Mouse (Mus musculus): ENCODE results near the gene Zmynd8. TPM values are rescaled to one million over a fixed set of nuclear protein-coding genes. Genes with fewer than 3 reads are reported as not detected.

Gene Zmynd8
- polyA plus RNA-seq, 1 experiment, result 29.0 TPM

DNA sequence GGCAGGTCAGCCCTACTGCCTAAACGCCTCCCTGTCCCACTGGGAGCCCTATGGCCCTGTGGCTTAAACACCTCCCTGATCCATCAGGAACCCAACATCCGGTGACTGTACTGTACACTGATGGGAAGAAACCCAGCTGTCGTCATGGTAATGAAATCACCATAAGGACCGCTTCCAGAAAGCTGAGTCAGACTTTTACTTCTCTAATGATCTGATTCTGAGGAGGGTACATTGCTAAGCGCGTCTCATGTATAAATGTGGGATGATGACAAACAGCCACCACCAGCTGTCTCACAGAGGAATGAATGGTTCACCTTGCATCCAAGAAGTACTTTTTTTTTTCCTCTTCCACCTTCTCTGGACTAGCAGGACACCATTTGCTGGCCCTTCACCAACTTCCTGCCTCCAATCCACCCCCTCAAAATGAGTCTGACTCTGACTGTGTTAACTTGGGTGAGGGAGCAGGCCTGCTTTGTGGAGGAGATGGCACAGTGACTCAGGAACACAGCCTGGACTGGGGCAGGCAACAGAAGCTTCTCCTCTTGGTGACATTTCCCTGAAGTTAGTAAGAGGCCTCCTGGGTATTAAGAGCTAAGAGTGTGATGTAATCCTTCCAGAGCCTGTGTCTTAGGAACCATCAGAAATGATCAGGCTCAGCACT lies 43.0 kb downstream of the Zmynd8 start:
- peak; percentile 66 for DNase-seq
- no peaks in the 10 kb centered on the region for H3K27me3 ChIP-seq (replicated peaks; ENCODE audit: control insufficient read depth, insufficient read depth, low read length)
- no peak overlapping the region for H3K4me3 ChIP-seq (ENCODE audit: insufficient read depth, low read depth, low read length)
- 50% methylated on average over 6 of the region's 6 CpGs for WGBS
- H3K4me1 ChIP-seq (ENCODE audit: control insufficient read depth, insufficient read depth, low read length), result peaks cover 49% of the 10 kb centered on the region
- no peaks in the 10 kb centered on the region; the same call in 1 of the 2 replicates for H3K36me3 ChIP-seq (ENCODE audit: control insufficient read depth, insufficient read depth, low read length)
- no peak for TF ChIP-seq POLR2A (IDR thresholded peaks at IDR 0.05; ENCODE audit: low read depth, low read length)
- no peak for TF ChIP-seq CTCF (conservative IDR thresholded peaks at IDR 0.05; ENCODE audit: insufficient read depth, insufficient read length, low read depth, low read length)
- H3K27ac ChIP-seq (ENCODE audit: insufficient read depth, low read depth, low read length), result peak overlapping the region; percentile 99

DNA sequence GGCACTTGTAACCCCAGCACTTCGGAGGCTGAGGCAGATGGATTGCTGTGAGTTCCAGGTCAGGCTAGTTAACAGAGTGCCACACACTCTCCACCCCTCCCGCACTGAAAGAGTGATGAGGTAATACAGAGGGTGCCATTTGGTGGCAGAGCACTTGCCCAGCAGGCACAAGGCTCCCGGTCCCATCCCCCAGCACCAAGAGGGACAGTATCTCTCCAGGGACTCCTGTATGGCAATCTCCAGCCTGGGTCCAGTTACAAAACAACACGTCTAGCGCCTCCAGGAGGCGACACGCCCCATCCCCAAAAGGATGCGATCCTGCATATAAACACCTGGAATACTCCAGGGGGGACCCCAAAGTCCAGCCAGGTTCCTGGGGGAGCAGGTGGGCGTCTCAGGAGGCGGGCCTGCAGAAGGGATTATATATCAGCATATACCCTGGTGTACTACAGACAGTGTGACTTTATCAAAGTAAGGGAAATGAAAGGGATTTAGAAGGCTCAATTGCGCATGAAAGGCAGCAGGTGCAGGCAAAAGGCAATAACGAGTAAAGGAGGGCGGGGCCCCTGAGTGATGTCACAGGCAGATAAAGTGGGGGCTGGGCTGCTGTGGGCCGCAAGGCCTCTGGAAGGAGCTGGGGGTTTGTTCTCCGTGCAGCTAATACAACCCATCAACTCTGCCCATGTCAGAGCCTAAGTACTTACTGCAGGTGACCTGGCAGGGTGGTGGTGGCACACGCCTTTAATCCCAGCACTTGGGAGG lies 44.4 kb downstream of the Zmynd8 start:
- H3K36me3 ChIP-seq (ENCODE audit: control insufficient read depth, insufficient read depth, low read length), result no peaks in the 10 kb centered on the region; the same call in 1 of the 2 replicates
- H3K27ac ChIP-seq (ENCODE audit: insufficient read depth, low read depth, low read length), result no peak overlapping the region
- H3K27me3 ChIP-seq (replicated peaks; ENCODE audit: control insufficient read depth, insufficient read depth, low read length), result no peaks in the 10 kb centered on the region
- 64% methylated on average over 16 of the region's 16 CpGs for WGBS
- H3K4me1 ChIP-seq (ENCODE audit: control insufficient read depth, insufficient read depth, low read length), result peaks cover 47% of the 10 kb centered on the region
- no peak for DNase-seq
- no peak overlapping the region for H3K4me3 ChIP-seq (ENCODE audit: insufficient read depth, low read depth, low read length)
- no peak for TF ChIP-seq POLR2A (IDR thresholded peaks at IDR 0.05; ENCODE audit: low read depth, low read length)
- TF ChIP-seq CTCF (conservative IDR thresholded peaks at IDR 0.05; ENCODE audit: insufficient read depth, insufficient read length, low read depth, low read length), result no peak

DNA sequence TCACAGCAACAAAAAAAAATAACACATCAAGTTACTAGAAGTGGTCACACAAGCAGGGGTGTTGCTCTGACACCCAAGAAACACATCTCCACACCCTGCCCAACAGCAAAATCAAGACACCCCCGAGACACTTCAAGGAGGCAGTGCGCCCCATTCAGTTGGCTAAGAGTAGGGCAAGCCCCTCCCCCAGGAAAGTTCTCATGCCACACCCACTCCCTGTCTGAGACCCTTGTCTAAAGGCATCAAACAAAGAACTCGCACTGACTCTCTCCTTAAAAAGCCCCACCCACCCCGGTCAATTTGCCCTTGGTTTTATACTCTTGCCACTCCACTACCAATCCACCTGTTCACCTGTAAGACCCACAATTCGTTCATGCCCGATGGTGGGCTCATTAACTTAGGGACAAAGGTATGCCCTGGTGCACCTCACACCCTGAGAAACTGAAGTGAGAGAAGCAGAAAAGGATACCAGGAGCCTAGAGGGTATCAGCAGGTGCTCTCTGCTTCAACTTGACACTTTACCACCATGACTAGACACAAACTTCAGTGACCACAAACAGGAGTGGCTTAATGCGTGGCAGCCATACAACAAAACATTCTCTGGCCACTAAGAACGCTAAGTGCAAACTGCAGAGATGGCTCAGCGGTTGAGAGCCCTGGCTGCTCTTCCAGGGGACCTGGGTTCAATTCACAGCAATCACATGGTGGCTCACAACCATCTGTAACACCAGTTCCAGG lies 45.8 kb downstream of the Zmynd8 start:
- peaks cover 39% of the 10 kb centered on the region for H3K4me1 ChIP-seq (ENCODE audit: control insufficient read depth, insufficient read depth, low read length)
- peak overlapping the region; percentile 45 for H3K27ac ChIP-seq (ENCODE audit: insufficient read depth, low read depth, low read length)
- DNase-seq, result no peak
- no peaks in the 10 kb centered on the region for H3K27me3 ChIP-seq (replicated peaks; ENCODE audit: control insufficient read depth, insufficient read depth, low read length)
- H3K4me3 ChIP-seq (ENCODE audit: insufficient read depth, low read depth, low read length), result no peak overlapping the region
- TF ChIP-seq CTCF (conservative IDR thresholded peaks at IDR 0.05; ENCODE audit: insufficient read depth, insufficient read length, low read depth, low read length), result no peak
- no peak for TF ChIP-seq POLR2A (IDR thresholded peaks at IDR 0.05; ENCODE audit: low read depth, low read length)
- no peaks in the 10 kb centered on the region; the same call in 1 of the 2 replicates for H3K36me3 ChIP-seq (ENCODE audit: control insufficient read depth, insufficient read depth, low read length)
- 78% methylated on average over 9 of the region's 9 CpGs for WGBS

DNA sequence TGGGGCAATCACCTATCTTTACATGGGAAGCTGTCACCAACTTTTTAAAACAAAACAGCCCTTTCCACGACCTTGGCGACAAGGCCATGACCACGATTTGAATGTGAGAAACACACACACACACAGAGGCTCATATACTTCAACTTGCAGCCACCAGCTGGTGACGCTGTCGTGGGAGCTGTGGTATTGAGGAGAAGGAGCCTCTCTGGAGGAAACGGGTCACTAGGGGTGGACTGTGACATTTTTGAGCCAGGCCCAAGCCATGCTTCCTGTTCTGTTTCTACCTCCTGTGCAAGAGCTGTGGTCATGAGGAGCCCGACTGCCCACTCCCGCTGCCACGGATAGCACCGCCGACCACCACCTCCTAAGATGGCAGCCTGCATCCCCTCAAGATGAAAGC lies 46.4 kb downstream of the Zmynd8 start:
- TF ChIP-seq POLR2A (IDR thresholded peaks at IDR 0.05; ENCODE audit: low read depth, low read length) (no peak), CTCF (conservative IDR thresholded peaks at IDR 0.05; ENCODE audit: insufficient read depth, insufficient read length, low read depth, low read length) (peak; percentile 37)

DNA sequence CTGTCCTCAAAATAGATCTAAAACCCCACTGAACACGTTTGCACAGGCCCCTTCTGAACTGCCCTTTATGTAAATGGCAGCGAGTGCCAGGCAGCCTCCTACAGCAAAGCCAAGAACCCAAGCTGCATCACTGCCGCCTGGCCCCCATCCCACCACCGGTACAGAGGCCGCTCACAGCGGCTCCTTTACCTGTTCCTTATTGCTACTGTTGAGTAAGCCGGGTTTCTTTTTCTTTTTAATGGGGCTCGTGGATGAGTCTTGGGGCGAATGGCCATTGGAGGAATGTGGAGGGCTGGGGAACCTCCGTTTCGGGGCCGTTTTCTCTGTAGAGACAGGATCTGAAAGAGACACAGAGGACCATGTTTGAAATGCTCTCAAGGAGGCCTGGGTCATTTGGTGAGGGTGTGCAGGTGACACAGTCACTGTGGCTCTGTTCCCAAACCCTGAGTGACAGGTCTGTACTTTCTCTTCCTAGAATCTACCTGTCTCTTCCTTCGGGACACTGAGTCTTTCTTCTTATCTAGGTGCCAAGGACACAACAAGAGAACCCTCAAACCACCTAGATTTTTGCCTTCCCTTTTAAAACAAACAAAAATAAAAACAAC lies 46.9 kb downstream of the Zmynd8 start:
- no peak for DNase-seq
- Histone ChIP-seq H3K4me3 (ENCODE audit: insufficient read depth, low read depth, low read length) (no peak overlapping the region), H3K4me1 (ENCODE audit: control insufficient read depth, insufficient read depth, low read length) (peaks cover 28% of the 10 kb centered on the region), H3K27me3 (replicated peaks; ENCODE audit: control insufficient read depth, insufficient read depth, low read length) (no peaks in the 10 kb centered on the region), H3K27ac (ENCODE audit: insufficient read depth, low read depth, low read length) (no peak overlapping the region), H3K36me3 (ENCODE audit: control insufficient read depth, insufficient read depth, low read length) (no peaks in the 10 kb centered on the region; the same call in 1 of the 2 replicates)
- 80% methylated on average over 13 of the region's 13 CpGs for WGBS
- TF ChIP-seq POLR2A (IDR thresholded peaks at IDR 0.05; ENCODE audit: low read depth, low read length), result no peak
- no peak for TF ChIP-seq CTCF (conservative IDR thresholded peaks at IDR 0.05; ENCODE audit: insufficient read depth, insufficient read length, low read depth, low read length)

More for the DNA sequence above, 46.4 kb downstream of the Zmynd8 start:
- H3K27ac ChIP-seq (ENCODE audit: insufficient read depth, low read depth, low read length), result peak overlapping the region; percentile 45
- peaks cover 33% of the 10 kb centered on the region for H3K4me1 ChIP-seq (ENCODE audit: control insufficient read depth, insufficient read depth, low read length)
- H3K27me3 ChIP-seq (replicated peaks; ENCODE audit: control insufficient read depth, insufficient read depth, low read length), result no peaks in the 10 kb centered on the region
- DNase-seq, result peak; percentile 69
- WGBS, result 56% methylated on average over 11 of the region's 11 CpGs
- H3K4me3 ChIP-seq (ENCODE audit: insufficient read depth, low read depth, low read length), result no peak overlapping the region
- no peaks in the 10 kb centered on the region; the same call in 1 of the 2 replicates for H3K36me3 ChIP-seq (ENCODE audit: control insufficient read depth, insufficient read depth, low read length)

DNA sequence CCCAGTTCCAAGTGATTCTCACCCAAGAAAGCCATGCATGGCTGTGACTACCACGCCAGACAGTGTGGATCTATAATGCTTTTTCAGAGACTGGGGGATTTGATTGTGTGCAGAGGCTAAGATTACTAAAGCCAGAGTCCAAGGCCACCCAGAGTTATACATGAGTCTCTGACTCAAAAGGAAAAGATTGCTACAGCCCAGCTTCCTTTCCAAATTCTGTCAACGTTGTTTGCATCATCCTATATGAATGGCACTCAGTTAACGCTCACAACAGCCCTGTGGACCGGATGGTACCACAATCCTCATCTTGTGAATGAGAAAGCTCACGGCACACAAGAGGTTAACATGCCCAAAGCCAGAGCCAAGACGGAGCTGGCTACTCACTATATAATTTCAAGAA lies 48.0 kb downstream of the Zmynd8 start:
- Histone ChIP-seq H3K27ac (ENCODE audit: insufficient read depth, low read depth, low read length) (no peak overlapping the region), H3K4me1 (ENCODE audit: control insufficient read depth, insufficient read depth, low read length) (peaks cover 17% of the 10 kb centered on the region), H3K27me3 (replicated peaks; ENCODE audit: control insufficient read depth, insufficient read depth, low read length) (no peaks in the 10 kb centered on the region), H3K36me3 (ENCODE audit: control insufficient read depth, insufficient read depth, low read length) (no peaks in the 10 kb centered on the region; the same call in 1 of the 2 replicates), H3K4me3 (ENCODE audit: insufficient read depth, low read depth, low read length) (no peak overlapping the region)
- no peak for DNase-seq
- TF ChIP-seq POLR2A (IDR thresholded peaks at IDR 0.05; ENCODE audit: low read depth, low read length) (no peak), CTCF (conservative IDR thresholded peaks at IDR 0.05; ENCODE audit: insufficient read depth, insufficient read length, low read depth, low read length) (no peak)
- 88% methylated on average over 6 of the region's 6 CpGs for WGBS
